In genomic region chr11:66696791-66697190, GRCm38 (mm10) we compare ENCODE assay signal across 16 mouse cellular contexts.
"Had no signal": no experiment of that assay in that cellular context is flagged by ENCODE, and none has a peak within 500 bp of the region (broad histone marks: within the 10 kb centered on the region; RNA-seq: fewer than 3 reads in every experiment).

No protein-coding gene starts in this region.

- DNase-seq: lung, adult 18-20 months; lung, postnatal 14 days; lung, postnatal 36 days; right cerebral cortex, postnatal 14 days; thymus, postnatal 14 days; thymus, postnatal 36 days had no signal

- H3K9ac ChIP-seq: lung, embryonic 15.5 days; midbrain, embryonic 13.5 days; midbrain, embryonic 15.5 days; neural tube, embryonic 12.5 days; stomach, embryonic 15.5 days had no signal

- H3K36me3 ChIP-seq: lung, embryonic 15.5 days; midbrain, embryonic 13.5 days; midbrain, embryonic 15.5 days; neural tube, embryonic 12.5 days; stomach, embryonic 15.5 days had no signal

- H3K27ac ChIP-seq: lung, embryonic 15.5 days; macrophage; midbrain, embryonic 13.5 days; midbrain, embryonic 15.5 days; neural tube, embryonic 12.5 days; stomach, embryonic 15.5 days; stomach, postnatal 0 days had no signal

- ATAC-seq: lung, postnatal 0 days; midbrain, embryonic 13.5 days; midbrain, embryonic 15.5 days had no signal

- H3K9me3 ChIP-seq: lung, embryonic 15.5 days; midbrain, embryonic 13.5 days; midbrain, embryonic 15.5 days; neural tube, embryonic 12.5 days; stomach, embryonic 15.5 days had no signal

- H3K27me3 ChIP-seq: lung, embryonic 15.5 days; megakaryocyte, embryonic 14.5 days; midbrain, embryonic 13.5 days; midbrain, embryonic 15.5 days; neural tube, embryonic 12.5 days; stomach, embryonic 15.5 days had no signal

- H3K4me2 ChIP-seq: lung, embryonic 15.5 days; midbrain, embryonic 11.5 days; midbrain, embryonic 13.5 days; midbrain, embryonic 15.5 days; neural tube, embryonic 12.5 days; stomach, embryonic 15.5 days had no signal

- H3K4me3 ChIP-seq: lung, embryonic 15.5 days; megakaryocyte, embryonic 14.5 days; midbrain, embryonic 13.5 days; midbrain, embryonic 15.5 days; neural tube, embryonic 12.5 days; stomach, embryonic 15.5 days had no signal

- H3K4me1 ChIP-seq: lung, embryonic 15.5 days; megakaryocyte, embryonic 14.5 days; midbrain, embryonic 13.5 days; midbrain, embryonic 15.5 days; neural tube, embryonic 12.5 days; stomach, embryonic 15.5 days had no signal
